Mouse (Mus musculus): ENCODE measurements around the gene Il15.

Gene Il15

GRCm38 (mm10) chr8:82402686-82403330 is at the start of gene Il15:
Il15 (minus strand) TSS chr8:82403222.
- DNase-seq (ENCODE audit: low spot score in 2 of 2), result peak; percentile 62 to 65

GRCm38 (mm10) chr8:82444897-82445296 is 41.9 kb upstream of the Il15 start:
- DNase-seq (ENCODE audit: low spot score in 2 of 2), result no peak

GRCm38 (mm10) chr8:82416587-82417340 is 13.7 kb upstream of the Il15 start:
- DNase-seq (ENCODE audit: low spot score in 2 of 2), result peak; percentile 27 to 35

- no peak for DNase-seq (ENCODE audit: low spot score in 2 of 2)
These were observed 12.5 kb upstream of the Il15 start for GRCm38 (mm10) chr8:82415485-82415884.

DNA sequence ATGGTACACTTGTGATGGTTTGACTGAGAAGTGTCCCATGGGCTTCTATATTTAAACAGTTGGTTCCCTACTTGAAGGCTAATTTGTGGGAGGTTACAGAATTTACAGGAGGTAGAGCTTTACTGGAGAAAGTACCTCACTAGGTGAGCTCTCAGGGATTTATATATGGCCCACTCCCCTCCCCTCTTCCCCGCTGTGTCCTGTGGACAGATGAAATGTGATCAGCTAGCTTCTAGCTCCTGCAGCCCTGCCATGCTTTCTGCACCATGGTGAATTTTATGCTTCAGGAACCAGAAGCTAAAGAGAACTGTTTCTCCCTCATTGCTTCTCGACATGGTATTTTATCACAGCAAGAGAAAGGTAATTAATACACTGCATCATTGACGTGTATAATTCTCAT is 7.1 kb upstream of the Il15 start:
- DNase-seq (ENCODE audit: low spot score in 2 of 2), result no peak

DNA sequence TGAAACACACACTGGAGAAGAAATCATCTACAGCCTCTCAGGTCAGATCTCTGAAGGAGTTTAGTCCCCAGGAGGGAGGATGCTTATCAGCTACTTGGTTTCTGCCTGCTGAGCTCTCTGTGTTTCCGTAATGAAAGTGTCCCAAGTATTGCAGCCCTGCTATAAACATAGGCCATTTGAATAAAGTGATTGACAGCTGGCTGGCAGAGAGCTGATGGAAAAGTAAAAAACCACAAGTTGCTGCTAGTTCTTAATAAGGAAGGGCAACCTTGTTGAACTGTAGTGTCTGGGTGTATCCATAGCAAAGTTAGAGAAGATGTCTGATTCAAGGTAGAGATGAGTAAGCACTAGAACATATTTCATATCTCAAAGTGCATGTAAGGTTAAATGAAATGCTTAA is 4.0 kb upstream of the Il15 start:
- DNase-seq (ENCODE audit: low spot score in 2 of 2), result no peak

- no peak for DNase-seq (ENCODE audit: low spot score in 2 of 2)
These were observed 1.0 kb upstream of the Il15 start for GRCm38 (mm10) chr8:82404068-82404467.

- peak; percentile 50 to 69 for DNase-seq (ENCODE audit: low spot score in 2 of 2)
These were observed 749 bp downstream of the Il15 start for GRCm38 (mm10) chr8:82402261-82402685.

DNA sequence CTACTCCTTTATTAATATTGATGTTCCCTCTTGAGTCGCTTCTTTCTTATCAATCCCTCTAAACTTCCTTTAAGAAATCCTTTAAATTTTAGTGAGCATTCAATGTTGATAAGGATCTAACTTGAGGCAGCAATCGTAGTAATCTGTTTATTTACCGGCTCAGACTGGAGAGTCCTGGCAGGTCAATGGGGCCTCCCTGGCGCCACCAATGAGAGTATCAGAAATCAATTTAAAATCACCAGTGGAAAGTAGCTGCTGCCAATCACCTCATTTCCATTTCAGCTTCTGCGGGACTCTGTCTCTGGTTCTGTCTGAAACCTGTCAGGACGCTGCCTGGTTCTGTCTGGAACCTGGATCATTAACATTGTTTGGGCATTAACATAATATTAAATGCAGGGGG is 1.5 kb downstream of the Il15 start:
- DNase-seq (ENCODE audit: low spot score in 2 of 2), result no peak

DNA sequence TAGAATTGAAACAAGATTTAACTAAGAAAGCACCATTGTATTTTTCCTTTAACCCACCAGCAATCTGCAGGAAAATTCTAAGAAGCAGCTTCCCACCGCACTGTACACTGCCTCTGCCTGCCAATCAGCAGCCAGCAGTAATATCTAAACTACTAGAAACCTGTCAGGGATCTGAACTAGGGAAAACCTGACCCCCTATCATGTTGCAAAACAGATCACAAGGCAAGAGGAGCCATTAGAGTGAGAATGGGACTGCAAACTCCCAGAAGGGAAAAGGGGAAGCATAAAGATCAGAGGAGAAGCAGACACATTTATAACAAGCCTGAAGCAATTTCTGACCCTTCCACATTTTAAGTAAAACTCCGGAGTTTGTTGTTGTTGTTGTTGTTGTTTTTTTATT is 2.0 kb downstream of the Il15 start:
- no peak for DNase-seq (ENCODE audit: low spot score in 2 of 2)

DNA sequence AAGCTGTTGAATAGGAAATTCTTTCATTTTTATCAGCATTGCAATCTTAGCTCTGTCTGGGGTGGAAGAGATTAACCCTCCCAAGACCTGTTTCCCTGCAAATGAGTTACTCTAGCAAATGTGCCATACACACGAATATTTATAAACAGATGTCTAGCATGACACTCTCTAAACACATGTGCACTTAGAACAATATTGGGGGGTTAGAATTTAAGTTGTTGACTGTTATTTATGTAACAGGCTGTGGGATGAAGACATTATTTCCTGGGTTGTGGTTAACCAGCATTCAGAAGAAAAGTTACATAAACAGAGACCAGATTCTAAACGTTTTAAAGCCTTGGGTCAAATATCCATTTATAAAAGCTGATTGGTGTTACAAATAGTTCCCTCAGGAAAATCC is 2.6 kb downstream of the Il15 start:
- DNase-seq (ENCODE audit: low spot score in 2 of 2), result no peak

GRCm38 (mm10) chr8:82398546-82398945 is 4.5 kb downstream of the Il15 start:
- DNase-seq (ENCODE audit: low spot score in 2 of 2), result no peak

GRCm38 (mm10) chr8:82391258-82391657 is 11.8 kb downstream of the Il15 start:
- DNase-seq (ENCODE audit: low spot score in 2 of 2), result no peak

- DNase-seq (ENCODE audit: low spot score in 2 of 2), result no peak
These were observed 14.6 kb downstream of the Il15 start for GRCm38 (mm10) chr8:82388356-82388902.

- DNase-seq (ENCODE audit: low spot score in 2 of 2), result no peak
These were observed 15.4 kb downstream of the Il15 start for GRCm38 (mm10) chr8:82387614-82388013.

DNA sequence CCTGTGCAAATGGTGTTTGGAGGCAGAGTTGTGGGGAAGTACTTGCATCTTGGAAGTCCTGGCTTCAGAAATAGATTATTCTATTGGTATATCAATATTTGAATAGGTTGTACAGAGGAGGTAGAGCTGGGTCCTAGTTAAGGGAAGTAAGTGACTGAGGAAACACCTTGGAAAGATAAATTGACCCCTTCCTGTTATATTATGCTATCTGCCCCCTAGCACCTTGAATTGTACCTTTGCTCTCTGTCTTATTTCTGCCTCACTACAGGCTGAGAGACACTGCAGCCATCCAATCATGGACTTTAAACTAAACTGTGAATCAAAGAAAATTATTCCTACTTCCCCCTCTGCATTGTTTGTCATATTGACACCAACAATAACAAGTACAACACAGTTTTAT is 17.2 kb downstream of the Il15 start:
- DNase-seq (ENCODE audit: low spot score in 2 of 2), result no peak

- no peak for DNase-seq (ENCODE audit: low spot score in 2 of 2)
These were observed 18.4 kb downstream of the Il15 start for GRCm38 (mm10) chr8:82384458-82385234.

DNA sequence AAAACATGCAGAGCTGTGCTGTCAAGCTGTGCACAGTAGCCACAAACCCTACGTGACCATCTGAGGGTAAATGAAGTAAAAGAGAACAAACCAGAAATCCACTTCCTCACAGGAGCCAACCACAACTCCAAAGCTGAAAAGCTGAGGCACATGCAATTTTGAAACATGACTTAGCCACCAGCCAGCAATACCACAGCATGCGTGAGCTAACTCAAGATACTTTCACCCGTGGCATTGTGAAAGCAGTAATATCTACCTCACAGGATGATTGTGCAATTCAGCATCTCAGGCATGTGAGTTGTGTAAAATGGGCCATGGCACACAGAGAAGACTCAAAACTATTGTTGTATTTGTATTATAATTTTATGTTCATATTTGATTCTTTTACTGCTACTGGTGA is 19.7 kb downstream of the Il15 start:
- no peak for DNase-seq (ENCODE audit: low spot score in 2 of 2)

DNA sequence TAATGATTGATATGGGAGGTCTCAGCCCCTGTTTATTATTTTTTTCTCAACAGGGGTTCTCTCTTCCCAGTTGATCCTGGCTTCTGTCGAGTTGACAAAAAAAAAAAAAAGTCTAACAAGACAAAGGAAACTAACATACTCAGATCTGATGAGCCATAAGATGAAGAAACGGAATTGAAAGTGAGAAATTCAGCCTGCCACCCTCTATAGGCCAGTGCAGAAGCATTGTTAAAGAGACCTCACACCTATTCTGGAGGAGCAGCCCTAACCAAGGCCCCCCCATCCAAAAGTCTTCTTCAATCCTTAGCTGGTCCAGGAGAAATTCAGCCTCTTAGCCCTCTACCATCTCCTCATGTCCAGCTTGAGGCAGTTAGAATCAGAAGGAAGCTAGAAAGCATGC is 20.7 kb downstream of the Il15 start:
- no peak for DNase-seq (ENCODE audit: low spot score in 2 of 2)

DNA sequence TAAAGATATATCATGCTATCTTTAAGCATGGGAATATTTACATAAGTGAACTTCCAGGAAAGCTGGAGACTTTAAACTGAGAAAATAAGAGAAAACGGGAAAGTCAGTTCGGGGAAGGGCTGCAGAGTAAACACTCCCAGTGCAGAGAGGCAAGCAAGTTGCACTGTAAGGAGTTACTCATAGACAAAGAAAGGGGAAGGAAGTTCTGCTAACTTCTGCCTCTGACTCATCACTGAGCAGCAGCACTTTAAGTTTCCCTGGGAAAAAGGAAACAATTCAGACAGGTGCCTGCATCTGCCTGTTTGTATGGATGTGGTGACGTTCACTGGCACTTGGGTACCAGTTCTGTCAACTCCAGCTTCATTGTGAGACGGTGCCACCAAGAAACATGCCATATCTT is 28.6 kb downstream of the Il15 start:
- no peak for DNase-seq (ENCODE audit: low spot score in 2 of 2)

DNA sequence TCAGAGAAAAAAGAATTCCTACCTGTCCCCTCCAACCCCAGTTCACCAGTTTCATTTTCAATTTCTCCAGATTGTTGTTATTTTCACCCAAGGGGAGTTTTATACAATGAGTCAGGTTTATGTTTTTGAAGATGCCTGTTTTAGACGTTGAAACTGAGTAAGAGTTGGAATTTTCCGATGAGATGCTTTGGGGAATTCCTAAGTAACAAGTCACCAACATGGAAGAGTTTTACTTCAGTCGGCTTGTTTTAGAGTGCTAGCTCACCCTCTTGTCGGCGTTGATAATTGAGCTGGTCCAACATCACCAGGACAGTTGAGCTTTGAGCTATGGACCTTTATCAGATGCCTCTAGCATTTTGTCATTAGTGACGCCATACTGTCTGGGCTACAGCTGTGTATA is 30.2 kb downstream of the Il15 start:
- no peak for DNase-seq (ENCODE audit: low spot score in 2 of 2)

- DNase-seq (ENCODE audit: low spot score in 2 of 2), result no peak
These were observed 32.4 kb downstream of the Il15 start for GRCm38 (mm10) chr8:82370657-82371056.

Measured in urinary bladder, postnatal 36 days (tissue).